Mouse (Mus musculus) bone marrow macrophage, adult 2 months (primary cell): ENCODE measurements around the gene Cdk5.

Experiments used
- CTCF ChIP-seq: IDR thresholded peaks from 2 replicates; pipeline ENCODE4 v1.5.1; 2012; ENCODE audit warnings: low read depth, mild to moderate bottlenecking, low read length, moderate library complexity
- POLR2A ChIP-seq: IDR thresholded peaks from 2 replicates; pipeline ENCODE4 v1.6.1; 2012; ENCODE audit warnings: mild to moderate bottlenecking, low read depth, low read length, borderline replicate concordance

DNA sequence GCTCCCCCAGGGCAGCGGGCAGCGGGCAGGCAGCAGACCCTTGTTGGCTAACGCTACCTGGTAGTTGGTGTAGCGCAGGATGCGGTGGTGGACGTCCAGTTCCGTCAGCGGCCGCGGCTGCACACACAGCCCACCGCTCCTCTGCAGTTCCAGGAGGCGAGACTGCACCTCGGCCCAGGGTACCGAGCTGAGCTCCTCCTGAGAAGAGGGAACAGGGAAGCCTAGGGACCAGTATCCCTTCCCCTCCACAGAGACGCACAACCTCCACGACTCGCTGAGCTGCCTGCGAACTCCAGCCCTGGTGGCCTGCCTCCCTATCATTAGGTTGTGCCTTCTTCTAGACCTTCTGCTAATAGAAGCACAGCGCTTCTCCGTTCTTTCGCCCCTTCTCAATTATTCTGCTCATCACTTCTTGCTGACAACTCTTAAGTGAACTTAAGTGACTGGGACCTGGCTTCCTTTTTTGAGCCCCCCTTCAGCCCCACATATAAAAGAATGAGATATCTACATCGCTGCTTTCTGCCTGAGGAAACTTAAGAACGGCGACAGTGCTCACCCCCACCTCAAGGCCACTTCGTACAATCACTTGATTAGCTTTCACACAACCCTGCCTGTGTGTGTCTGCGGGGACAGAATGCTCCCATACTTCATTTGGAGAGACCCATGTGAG, 34.9 kb downstream of the Cdk5 start:
- TF ChIP-seq POLR2A (no peak), CTCF (no peak)
